Mouse (Mus musculus): ENCODE results near the gene Gls. TPM values are rescaled to one million over a fixed set of nuclear protein-coding genes. Genes with fewer than 3 reads are reported as not detected.

The Gls gene
- polyA plus RNA-seq (2012; rRNA removed) = 12.4 and 17.3 TPM in 2 replicates

GRCm38 (mm10) chr1:52233143-52233713 is at the start of gene Gls:
Gene Gls (minus strand): TSS chr1:52233232.

DNA sequence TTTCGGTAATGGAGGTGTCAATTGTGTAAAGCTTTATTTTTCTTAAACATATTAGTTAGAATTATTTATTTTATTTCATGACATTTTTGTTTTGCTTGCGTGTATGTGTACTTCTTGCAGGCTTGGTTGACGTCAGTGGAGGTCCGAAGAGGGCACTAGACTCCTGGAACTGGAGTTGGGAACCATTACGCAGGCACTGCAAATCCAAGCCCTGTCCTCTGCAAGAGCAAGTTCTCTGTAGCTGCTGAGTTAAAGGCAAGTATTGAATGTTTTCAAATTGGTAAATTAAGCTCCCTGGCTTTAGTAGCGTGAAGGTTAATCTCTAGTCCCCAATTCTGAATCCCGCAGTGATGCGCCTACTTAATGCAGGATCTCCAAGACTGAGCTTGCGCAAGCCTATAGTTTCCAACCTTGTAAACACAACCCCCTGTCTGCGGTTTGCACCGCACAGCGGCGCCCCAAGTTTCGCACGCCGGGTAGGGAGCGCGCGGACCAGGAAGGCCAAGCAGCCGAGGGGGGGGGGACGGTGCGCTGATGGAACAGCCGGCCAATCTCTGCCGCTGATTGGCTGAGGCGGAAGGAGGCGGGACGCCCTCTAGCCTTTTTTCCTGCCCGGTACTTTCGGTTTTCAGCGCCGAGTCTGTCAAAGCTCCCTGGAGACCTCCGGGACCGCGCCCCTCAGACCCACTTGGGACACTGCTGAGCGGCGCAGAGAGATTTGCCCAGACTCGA is 114.0 kb downstream of the Gls start, which contains the start of gene Stat1:
Stat1 (plus strand) TSS at position 581 of the 732 bp plus-strand sequence.

Other genes with a start within 250 kb of the Gls start
- gene Stat4, start 246.1 kb downstream of the Gls start, polyA plus RNA-seq (2012; rRNA removed) = 0.13 and 0.29 TPM in 2 replicates
- 22.0 and 37.6 TPM in 2 replicates for gene Stat1, start 113.8 kb downstream of the Gls start, polyA plus RNA-seq (2012; rRNA removed)

All from colon, adult 2 months (tissue).